Mouse (Mus musculus): ENCODE measurements around the gene Fam133b.

- TF ChIP-seq POLR2A (IDR thresholded peaks at IDR 0.05; ENCODE audit: extremely low read depth, insufficient read depth, low read length) (no peak), CTCF (IDR thresholded peaks at IDR 0.05; ENCODE audit: low read depth, low read length) (no peak)
Observed at GRCm38 (mm10) chr5:3579066-3579465, 35.4 kb downstream of the Fam133b start.
